Mouse (Mus musculus): ENCODE data around the gene Vmn2r1. TPM values are rescaled to one million over a fixed set of nuclear protein-coding genes. Genes with fewer than 3 reads are reported as not detected.

Vmn2r1 gene
- total RNA-seq (2023): not detected

DNA sequence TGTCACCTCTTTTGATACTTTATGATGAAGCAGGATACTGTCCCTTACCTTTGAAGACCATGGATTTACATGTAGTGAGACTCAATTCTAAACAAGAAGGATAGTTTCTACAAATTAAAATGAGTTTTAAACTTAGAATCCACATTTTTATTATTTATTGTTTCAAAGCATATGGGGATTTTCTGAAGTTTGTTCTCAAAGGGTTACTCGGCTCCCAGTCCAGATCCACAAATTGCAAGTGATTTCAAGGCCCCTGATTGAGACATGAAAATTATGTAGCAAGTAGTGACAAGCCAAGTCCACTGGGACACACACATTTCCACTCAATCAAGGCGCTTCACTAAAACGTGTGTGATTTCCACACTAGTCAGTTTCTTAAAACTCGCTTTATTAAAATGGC lies at the start of gene Vmn2r1:
Gene Vmn2r1 (plus strand): TSS at position 301 of the 400 bp plus-strand sequence.

DNA sequence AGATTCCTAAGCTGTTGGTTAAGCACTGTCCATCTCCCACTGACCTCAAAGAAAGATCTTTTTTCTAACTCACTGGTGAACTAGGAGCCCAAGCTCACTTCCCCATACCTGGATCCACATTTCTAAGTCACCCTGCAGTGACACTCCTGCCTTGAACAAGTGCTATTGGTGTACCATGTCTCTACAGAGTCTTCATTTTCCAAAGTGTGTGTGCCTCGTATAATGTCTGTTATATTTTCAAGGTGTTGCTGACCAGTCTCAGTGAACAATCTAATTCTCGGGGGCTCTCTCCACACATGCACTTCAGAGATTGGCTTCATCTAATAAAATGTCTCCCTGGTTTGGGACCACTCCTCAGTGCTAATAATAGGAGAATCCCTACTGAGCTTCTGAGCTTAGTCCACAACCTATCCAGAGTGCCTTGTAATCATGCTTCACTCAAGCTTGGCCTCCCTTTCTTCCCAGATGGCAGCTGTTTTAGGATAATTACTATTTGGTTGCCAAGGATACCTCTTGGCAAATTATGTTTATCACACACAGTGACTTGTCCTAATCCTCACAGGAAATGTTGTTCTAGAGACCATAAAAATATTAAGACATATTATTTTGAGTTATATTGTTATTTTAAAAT lies 60.6 kb downstream of the Vmn2r1 start, which contains the start of gene Vmn2r2:
Gene Vmn2r2 (minus strand): TSS at position 51 of the 631 bp plus-strand sequence.

Other genes starting within 250 kb of the Vmn2r1 start
- 1 to 10 TPM; 4.2 to 6.3 TPM for gene Plch1, start 182.1 kb upstream of the Vmn2r1 start, total RNA-seq (2023)
- gene E130311K13Rik, start 152.1 kb upstream of the Vmn2r1 start, total RNA-seq (2023): 1 to 10 TPM; 5.2 to 5.4 TPM
- gene Slc33a1, start 116.8 kb upstream of the Vmn2r1 start, total RNA-seq (2023): 10 to 100 TPM; 12.7 to 14.8 TPM
- gene Gmps, start 105.4 kb upstream of the Vmn2r1 start, total RNA-seq (2023): 10 to 100 TPM; 20.2 to 21.1 TPM
- gene Vmn2r2, start 60.4 kb downstream of the Vmn2r1 start, total RNA-seq (2023): not detected
- not detected for gene Vmn2r3, start 208.2 kb downstream of the Vmn2r1 start, total RNA-seq (2023)